Mouse (Mus musculus) adrenal gland (tissue): Measurements from ENCODE around the gene Lep.

Source experiments
- intact Hi-C: fragments of 180-260 bp; cut with DNase I; formaldehyde crosslinking; loops from one replicate; pipeline ENCODE4 v1.15.1; 2025
- microRNA-seq, 2 experiments: library from miRNA; unstranded; fragments of <30 nt; microRNA quantifications; one replicate each; pipeline ENCODE4; 2019

Lep gene

GRCm38 (mm10) chr6:29115756-29116155 is 55.7 kb downstream of the Lep start:
- intact Hi-C loops: no loop called here

DNA sequence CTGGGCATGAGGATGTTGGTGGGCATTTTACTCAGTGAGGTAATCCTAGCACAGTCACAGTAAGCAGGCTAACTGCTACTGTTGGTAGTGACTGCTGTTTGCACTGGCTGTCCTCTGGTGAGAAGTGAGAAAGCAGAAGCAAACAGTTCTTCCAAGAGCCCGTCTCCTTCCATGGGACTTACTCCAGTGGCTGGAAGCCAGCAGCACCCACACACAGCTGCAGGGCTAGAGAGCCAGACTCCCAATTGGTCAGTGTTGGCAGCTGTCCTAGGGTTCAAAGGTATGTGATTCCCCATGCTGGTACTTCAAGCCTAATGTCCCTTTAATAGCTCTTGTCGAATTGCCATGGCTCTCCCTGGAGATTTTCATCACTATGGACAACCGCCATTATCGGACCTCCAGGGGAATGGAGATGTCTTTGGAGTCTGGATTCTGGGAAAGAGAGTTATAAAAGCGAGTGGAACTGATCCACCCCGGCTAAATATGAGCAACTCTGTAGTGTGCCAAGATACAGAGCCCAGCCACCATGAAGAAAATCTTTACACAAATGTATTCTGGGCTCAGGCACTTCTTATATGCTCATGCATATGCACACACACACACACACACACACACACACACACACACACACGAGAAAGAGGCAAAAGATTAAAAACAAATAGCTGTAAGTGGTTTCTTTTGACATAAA is 57.5 kb downstream of the Lep start:
- intact Hi-C loops: no loop called here

GRCm38 (mm10) chr6:29118231-29118630 is 58.2 kb downstream of the Lep start:
- intact Hi-C loops: no loop called here

- intact Hi-C loops: no loop called here
These were observed 58.9 kb downstream of the Lep start for GRCm38 (mm10) chr6:29118963-29119362.

DNA sequence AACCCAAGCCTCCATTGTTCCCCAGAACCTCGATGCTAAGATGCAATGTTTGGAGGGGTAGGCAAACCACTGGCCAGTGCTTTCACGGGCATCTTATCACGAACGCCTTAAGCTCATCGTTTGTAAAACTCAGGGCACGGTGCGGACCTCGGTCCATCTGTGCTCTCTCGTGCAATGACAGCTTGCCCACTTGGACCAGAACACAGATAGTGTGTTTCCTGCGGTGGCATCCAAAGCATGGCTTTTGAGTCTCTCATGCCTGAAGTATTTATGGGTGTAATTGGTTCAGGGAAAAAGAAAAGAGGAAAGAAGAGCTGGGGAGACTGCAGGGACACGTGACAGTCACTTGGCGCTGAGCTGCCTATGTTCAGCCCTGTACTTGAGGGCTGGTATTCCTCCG is 60.0 kb downstream of the Lep start:
- intact Hi-C loops: no loop called here

Small RNA genes within 50 kb of the gene (microRNA-seq; reads per million reads assigned to microRNA genes)
- gene Mir129-1: 23.1 to 30.8 reads per million in 2 experiments
